Mouse (Mus musculus) G1E (cell line): ENCODE data around the gene Zfp109. TPM values are rescaled to one million over a fixed set of nuclear protein-coding genes. Genes with fewer than 3 reads are reported as not detected.
A peak's percentile ranks its signal among the peaks of the same experiment; 100 is the strongest.
"Not testable (repeated sequence)": the region's sequence is repeated elsewhere in the genome, so short reads cannot be mapped to it uniquely, and the experiment has no call there.

Experiments used
- ATAC-seq: 2 replicates; pipeline ENCODE4 v1.8.0; 2016; ENCODE audit warnings: mild to moderate bottlenecking; ENCODE audit not compliant: insufficient number of reproducible peaks, poor library complexity, low FRiP score, severe bottlenecking; ENCODE audit errors: extremely low read depth
- DNase-seq: peaks from one replicate; pipeline ENCODE4 v3.0.0; 2012; ENCODE audit warnings: low spot score
- H3K27me3 ChIP-seq: 2 replicates; pipeline ENCODE4 v1.6.1; 2012; ENCODE audit warnings: mild to moderate bottlenecking, low read length, inconsistent platforms; ENCODE audit not compliant: insufficient read depth
- H3K36me3 ChIP-seq: replicated peaks from 2 replicates; pipeline ENCODE3; 2012; ENCODE audit warnings: mild to moderate bottlenecking, inconsistent platforms
- H3K4me1 ChIP-seq: 2 replicates; pipeline ENCODE4 v1.6.1; 2012; ENCODE audit warnings: low read depth, low read length, inconsistent platforms, mixed read lengths; ENCODE audit not compliant: insufficient read depth
- H3K4me3 ChIP-seq: 2 replicates; pipeline ENCODE4 v1.5.1; 2012; ENCODE audit warnings: low read depth, mild to moderate bottlenecking, inconsistent platforms, low read length, moderate library complexity, mixed read lengths
- H3K9me3 ChIP-seq: replicated peaks from 2 replicates; pipeline ENCODE4 v1.6.1; 2012; ENCODE audit warnings: inconsistent platforms
- CTCF ChIP-seq: IDR thresholded peaks from 2 replicates; pipeline ENCODE4 v1.5.1; 2012; ENCODE audit warnings: low read depth, low read length, inconsistent platforms, mixed read lengths
- GATA1 ChIP-seq: IDR thresholded peaks from 2 replicates; pipeline ENCODE4 v1.6.1; 2012; ENCODE audit warnings: borderline replicate concordance, low read length, inconsistent platforms, mixed read lengths
- GATA2 ChIP-seq: IDR thresholded peaks from 2 replicates; pipeline ENCODE4 v1.6.1; 2012; ENCODE audit warnings: low read depth, low read length, inconsistent platforms, borderline replicate concordance
- POLR2AphosphoS5 ChIP-seq: IDR thresholded peaks from 2 replicates; pipeline ENCODE4 v1.6.1; 2012; ENCODE audit warnings: low read depth, low read length, inconsistent platforms; ENCODE audit not compliant: insufficient replicate concordance
- TAL1 ChIP-seq: conservative IDR thresholded peaks from 2 replicates; pipeline ENCODE4 v1.6.1; 2012; ENCODE audit warnings: low read depth, low read length, inconsistent platforms, mixed read lengths
- polyA plus RNA-seq: library from polyadenylated mRNA; stranded (reverse); fragments of >175 nt; gene quantifications from 2 replicates; pipeline ENCODE4 v1.2.3, GENCODE M21; 2012
- total RNA-seq, 2 experiments: library from RNA; stranded (forward) in 1 of 2; stranded (reverse) in 1 of 2; fragments of 200-1000 nt in 1 of 2; fragments of >200 nt in 1 of 2; fragmentation: Nextera tagmentation in 1 of 2; gene quantifications; 2 replicates each; pipeline ENCODE4 v1.2.3; 2014 to 2017

Zfp109 gene
- total RNA-seq (2014; fragmentation: Nextera tagmentation) (1.7 and 3.1 TPM in 2 replicates), total RNA-seq (2017) (0.81 and 1.3 TPM in 2 replicates), polyA plus RNA-seq (0.24 and 0.25 TPM in 2 replicates)

GRCm38 (mm10) chr7:24237040-24237791 is at the start of gene Zfp109:
Gene Zfp109 (minus strand): TSS chr7:24237560.
- H3K9me3 ChIP-seq: no peaks in the 10 kb centered on the region
- H3K27me3 ChIP-seq: peaks cover 3% of the 10 kb centered on the region; the same call in 1 of the 2 replicates
- TF ChIP-seq GATA1: no peak
- TF ChIP-seq CTCF: no peak
- TF ChIP-seq TAL1: no peak
- no peaks in the 10 kb centered on the region for H3K4me1 ChIP-seq
- ATAC-seq: peak; percentile 70
- peak; percentile 40 for DNase-seq
- peak within 1 kb of the TSS; percentile 77 for H3K4me3 ChIP-seq
- H3K36me3 ChIP-seq: peaks cover 7% of the 10 kb centered on the region

- no peak for ATAC-seq
- H3K36me3 ChIP-seq: peaks cover 19% of the 10 kb centered on the region
- DNase-seq: no peak
- no peaks in the 10 kb centered on the region; the same call in 1 of the 2 replicates for H3K4me1 ChIP-seq
- TF ChIP-seq TAL1 (no peak), GATA1 (no peak), CTCF (no peak)
- 0 out of 2 replicates have a peak, but pooled peaks cover 2% of the 10 kb centered on the region for H3K27me3 ChIP-seq
- H3K4me3 ChIP-seq: no peak overlapping the region
- 0 out of 2 replicates have a peak, but pooled peaks cover 8% of the 10 kb centered on the region for H3K9me3 ChIP-seq
Measured at GRCm38 (mm10) chr7:24286916-24287315, 49.6 kb upstream of the Zfp109 start.

DNA sequence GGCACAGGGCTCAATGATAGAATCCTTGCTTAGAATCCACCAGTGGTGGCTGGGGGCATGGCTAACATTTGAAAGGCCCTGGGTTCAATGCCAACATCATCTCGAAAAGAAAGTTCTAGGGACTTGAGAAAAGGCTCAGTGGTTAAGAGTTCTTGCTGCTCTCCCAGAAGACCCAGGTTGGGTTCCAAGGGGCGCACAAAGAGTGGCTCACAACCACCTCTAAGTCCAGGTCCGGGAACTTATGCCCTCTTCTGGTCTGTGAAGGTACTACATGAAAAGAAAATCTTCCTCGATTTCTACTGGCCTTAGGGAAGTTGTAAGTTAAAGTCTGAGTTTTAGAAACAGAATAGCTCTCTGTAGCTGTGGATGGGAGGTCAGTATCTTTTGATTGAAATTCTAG is 48.7 kb upstream of the Zfp109 start:
- Histone ChIP-seq H3K4me3 (no peak overlapping the region), H3K27me3 (0 out of 2 replicates have a peak, but pooled peaks cover 2% of the 10 kb centered on the region), H3K9me3 (0 out of 2 replicates have a peak, but pooled peaks cover 4% of the 10 kb centered on the region), H3K36me3 (peaks cover 11% of the 10 kb centered on the region), H3K4me1 (no peaks in the 10 kb centered on the region; the same call in 1 of the 2 replicates)
- TF ChIP-seq TAL1 (no peak), POLR2AphosphoS5 (no peak), GATA2 (no peak), GATA1 (no peak), CTCF (no peak)
- DNase-seq: no peak
- no peak for ATAC-seq

DNA sequence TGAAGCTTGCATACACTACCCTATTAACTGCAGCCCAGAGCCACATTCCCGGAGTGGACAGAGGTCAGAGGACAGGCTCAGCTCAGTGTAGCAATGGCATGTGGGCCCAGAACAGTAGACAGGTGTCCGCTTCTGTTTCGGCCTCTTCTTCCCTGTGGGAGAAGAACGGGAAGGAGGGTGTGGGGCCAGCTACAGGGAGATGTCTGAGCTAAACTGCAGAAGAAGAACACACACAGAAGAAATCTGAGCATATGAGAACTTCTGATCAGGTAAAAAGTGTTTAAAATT is 43.4 kb upstream of the Zfp109 start:
- H3K27me3 ChIP-seq: peaks cover 8% of the 10 kb centered on the region
- H3K36me3 ChIP-seq: no peaks in the 10 kb centered on the region
- no peaks in the 10 kb centered on the region for H3K4me1 ChIP-seq
- ATAC-seq (no peak), DNase-seq (no peak)
- TF ChIP-seq TAL1: no peak
- TF ChIP-seq CTCF: no peak
- no peak for TF ChIP-seq GATA1
- TF ChIP-seq GATA2: no peak
- TF ChIP-seq POLR2AphosphoS5: no peak
- H3K9me3 ChIP-seq: no peaks in the 10 kb centered on the region
- H3K4me3 ChIP-seq: no peak overlapping the region

DNA sequence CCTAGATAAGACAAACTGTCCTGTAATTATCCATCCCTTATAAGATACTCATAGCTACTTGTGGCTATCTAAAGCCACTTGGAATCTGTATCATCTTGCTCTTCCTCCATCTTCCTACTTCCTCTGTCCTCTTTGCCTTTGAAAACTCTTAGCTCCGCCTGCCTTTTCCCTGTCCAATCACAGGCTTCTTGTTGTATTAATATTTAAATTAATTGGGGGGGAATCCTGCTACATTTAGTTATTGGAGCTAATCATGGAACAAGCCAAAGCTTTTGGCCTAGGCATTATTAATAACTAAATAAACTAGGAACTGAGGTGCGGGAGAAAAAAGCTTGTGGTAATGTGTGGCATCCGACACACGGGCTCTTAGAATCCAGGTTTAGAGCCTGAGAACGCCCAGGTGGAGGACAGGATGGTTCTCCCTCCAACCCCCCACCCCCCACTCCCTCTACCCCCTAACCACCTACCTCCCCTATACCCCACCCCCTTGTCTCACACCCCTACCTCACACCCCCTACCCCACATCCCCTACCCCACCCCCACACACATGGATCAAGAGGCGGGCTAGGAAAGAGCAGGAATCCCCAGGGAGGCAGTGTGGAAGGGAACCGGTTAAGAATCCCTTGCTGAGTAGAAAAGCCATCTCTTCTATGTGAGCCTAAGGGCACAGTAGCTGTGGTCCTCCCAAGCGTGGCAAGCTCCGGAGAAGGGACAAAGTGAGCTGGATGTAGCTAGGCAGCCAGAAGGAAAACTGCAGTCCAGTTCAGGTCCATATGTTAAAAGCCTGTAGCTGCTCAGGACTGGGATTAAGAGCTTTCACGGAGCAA is 42.9 kb upstream of the Zfp109 start:
- Histone ChIP-seq H3K9me3 (no peaks in the 10 kb centered on the region), H3K4me3 (no peak overlapping the region), H3K4me1 (no peaks in the 10 kb centered on the region), H3K27me3 (peaks cover 8% of the 10 kb centered on the region), H3K36me3 (no peaks in the 10 kb centered on the region)
- ATAC-seq: no peak
- DNase-seq: no peak
- TF ChIP-seq POLR2AphosphoS5: no peak
- no peak for TF ChIP-seq GATA1
- TF ChIP-seq CTCF: no peak
- TF ChIP-seq GATA2: no peak

DNA sequence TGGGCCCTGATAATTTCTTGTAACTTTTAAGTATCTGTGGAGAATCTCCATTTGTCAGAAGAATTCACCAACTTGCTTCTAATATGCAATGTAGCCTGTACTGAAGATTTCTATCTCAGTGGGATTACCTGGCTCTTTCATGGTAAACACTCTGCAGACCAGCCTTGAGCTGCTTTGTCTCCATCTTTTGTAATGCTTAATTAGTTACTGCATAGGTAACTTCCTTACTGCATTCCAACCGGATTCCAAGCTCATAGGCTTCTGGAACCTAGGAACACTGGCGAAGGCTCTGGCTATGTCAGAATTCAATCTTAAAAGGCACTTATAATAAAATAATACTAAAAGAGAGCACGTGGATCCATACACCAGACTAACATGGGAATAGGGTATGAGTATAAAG is 41.4 kb upstream of the Zfp109 start:
- H3K27me3 ChIP-seq, H3K4me1 ChIP-seq, ATAC-seq, H3K4me3 ChIP-seq, DNase-seq, H3K36me3 ChIP-seq, H3K9me3 ChIP-seq: not testable (repeated sequence)
